Mouse (Mus musculus): ENCODE measurements at regions not wholly inside any gene's neighbourhood (a gene's known extent, or its start where the extent isn't known, plus 50 kb on each side); places are given as distances from the start of the nearest gene placed in this dataset.

DNA sequence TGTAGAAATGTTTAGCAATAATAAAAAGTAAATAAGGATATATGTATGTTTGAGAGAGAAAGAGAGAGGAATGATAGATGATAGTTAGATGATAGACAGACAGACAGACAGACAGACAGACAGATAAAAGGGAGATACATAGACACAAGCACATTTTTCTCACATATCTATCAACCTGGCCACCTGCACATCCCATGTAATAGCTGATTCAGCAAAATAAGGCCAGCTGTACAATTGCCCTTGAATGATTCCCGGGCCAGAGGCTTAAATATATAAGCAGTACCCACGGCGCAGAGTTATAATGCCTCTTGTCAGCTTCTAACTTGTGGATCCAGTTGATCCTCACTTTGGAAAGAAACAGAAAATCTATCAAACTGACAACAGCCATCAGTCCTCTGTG is 178.5 kb downstream of the Tmem114 start:
- Histone ChIP-seq H3K9ac (replicated peaks; ENCODE audit: low read depth, low read length) (no peak overlapping the region), H3K4me2 (ENCODE audit: low read length) (no peak overlapping the region), H3K9me3 (ENCODE audit: control insufficient read depth, low read length) (no peaks in the 10 kb centered on the region), H3K36me3 (ENCODE audit: control insufficient read depth, insufficient read depth) (no peaks in the 10 kb centered on the region), H3K4me3 (replicated peaks; ENCODE audit: low read length) (no peak overlapping the region), H3K27ac (ENCODE audit: low read length) (no peak overlapping the region), H3K4me1 (replicated peaks; ENCODE audit: control insufficient read depth, insufficient read depth, low read length) (no peaks in the 10 kb centered on the region), H3K27me3 (replicated peaks; ENCODE audit: control insufficient read depth, insufficient read depth, low read length) (no peaks in the 10 kb centered on the region)
- 95% methylated on average over 3 of the region's 3 CpGs for WGBS
- no peak for ATAC-seq

- H3K4me3 ChIP-seq (replicated peaks; ENCODE audit: low read length): no peak overlapping the region
- 91% methylated on average over 3 of the region's 3 CpGs for WGBS
- no peak for ATAC-seq
- no peak overlapping the region for H3K27ac ChIP-seq (ENCODE audit: low read length)
- H3K36me3 ChIP-seq (ENCODE audit: control insufficient read depth, insufficient read depth): no peaks in the 10 kb centered on the region
- H3K4me1 ChIP-seq (replicated peaks; ENCODE audit: control insufficient read depth, insufficient read depth, low read length): no peaks in the 10 kb centered on the region
- H3K9ac ChIP-seq (replicated peaks; ENCODE audit: low read depth, low read length): no peak overlapping the region
- H3K9me3 ChIP-seq (ENCODE audit: control insufficient read depth, low read length): no peaks in the 10 kb centered on the region
- H3K27me3 ChIP-seq (replicated peaks; ENCODE audit: control insufficient read depth, insufficient read depth, low read length): no peaks in the 10 kb centered on the region
- no peak overlapping the region for H3K4me2 ChIP-seq (ENCODE audit: low read length)
Measured at GRCm38 (mm10) chr16:8245612-8246011, 179.3 kb downstream of the Tmem114 start.

- no peaks in the 10 kb centered on the region for H3K9me3 ChIP-seq (ENCODE audit: control insufficient read depth, low read length)
- H3K4me2 ChIP-seq (ENCODE audit: low read length): no peak overlapping the region
- no peak overlapping the region for H3K4me3 ChIP-seq (replicated peaks; ENCODE audit: low read length)
- no peak overlapping the region for H3K9ac ChIP-seq (replicated peaks; ENCODE audit: low read depth, low read length)
- no peaks in the 10 kb centered on the region for H3K36me3 ChIP-seq (ENCODE audit: control insufficient read depth, insufficient read depth)
- H3K27ac ChIP-seq (ENCODE audit: low read length): no peak overlapping the region
- no peaks in the 10 kb centered on the region for H3K27me3 ChIP-seq (replicated peaks; ENCODE audit: control insufficient read depth, insufficient read depth, low read length)
- no peaks in the 10 kb centered on the region for H3K4me1 ChIP-seq (replicated peaks; ENCODE audit: control insufficient read depth, insufficient read depth, low read length)
- ATAC-seq: no peak
- WGBS: 65% methylated on average over 1 of the region's 1 CpGs
Measured at GRCm38 (mm10) chr16:8234351-8234750, 190.6 kb downstream of the Tmem114 start.

DNA sequence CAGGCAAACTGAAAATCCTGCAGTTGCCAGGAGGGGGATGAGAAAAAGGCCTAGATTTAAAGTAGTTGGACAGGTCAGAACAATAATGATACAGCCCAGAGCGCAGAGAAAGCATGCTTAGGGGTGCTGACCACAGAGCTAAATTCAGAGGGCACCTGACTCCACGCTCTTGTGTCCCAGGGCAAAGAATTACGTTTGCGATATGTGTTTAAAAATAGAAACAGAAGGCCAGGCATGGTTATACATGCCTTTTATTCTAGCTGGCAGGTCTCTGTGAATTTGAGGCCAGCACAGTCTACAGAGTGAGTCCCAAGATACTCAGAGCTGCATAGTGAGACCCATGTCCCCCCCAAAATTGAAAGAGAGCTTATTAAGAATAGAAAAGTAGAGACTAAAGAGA is 192.9 kb downstream of the Tmem114 start:
- Histone ChIP-seq H3K4me1 (replicated peaks; ENCODE audit: control insufficient read depth, insufficient read depth, low read length) (no peaks in the 10 kb centered on the region), H3K27ac (ENCODE audit: low read length) (no peak overlapping the region), H3K4me3 (replicated peaks; ENCODE audit: low read length) (no peak overlapping the region), H3K27me3 (replicated peaks; ENCODE audit: control insufficient read depth, insufficient read depth, low read length) (no peaks in the 10 kb centered on the region), H3K36me3 (ENCODE audit: control insufficient read depth, insufficient read depth) (no peaks in the 10 kb centered on the region), H3K4me2 (ENCODE audit: low read length) (no peak overlapping the region), H3K9ac (replicated peaks; ENCODE audit: low read depth, low read length) (no peak overlapping the region), H3K9me3 (ENCODE audit: control insufficient read depth, low read length) (no peaks in the 10 kb centered on the region)
- WGBS: 77% methylated on average over 4 of the region's 4 CpGs
- ATAC-seq: no peak

DNA sequence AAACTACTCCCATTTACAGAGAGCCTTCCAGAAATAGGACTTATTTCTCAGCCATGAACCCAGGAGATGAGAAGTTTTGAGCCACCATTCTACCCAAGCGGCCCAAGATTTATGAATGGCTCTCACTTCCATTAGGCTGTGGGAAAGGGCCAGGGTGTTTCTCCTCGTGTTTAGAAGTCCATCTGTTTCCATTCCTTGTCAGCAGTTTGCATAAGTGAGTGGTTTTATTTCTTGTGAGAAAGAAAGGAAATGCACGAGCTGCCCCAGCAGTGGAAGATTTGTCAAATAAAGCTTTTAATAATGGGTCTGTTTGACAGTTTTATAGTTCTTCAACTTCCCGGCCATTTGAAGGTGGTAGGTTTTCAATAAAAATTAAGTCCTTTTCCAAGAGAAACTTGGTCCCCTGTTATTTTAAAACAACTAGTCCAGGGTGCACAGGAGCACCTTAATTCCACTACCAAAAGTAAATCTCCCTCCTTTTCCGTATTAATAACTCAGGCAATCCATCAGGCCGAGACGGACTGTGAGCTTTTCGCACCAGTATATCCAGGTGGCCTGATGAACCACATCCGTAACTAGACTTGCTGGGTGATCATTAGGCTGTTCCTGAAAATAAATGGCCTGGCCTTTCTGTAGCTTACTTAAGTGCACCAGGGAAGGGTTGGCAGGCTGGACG is 201.2 kb downstream of the Tmem114 start:
- H3K4me1 ChIP-seq (replicated peaks; ENCODE audit: control insufficient read depth, insufficient read depth, low read length): no peaks in the 10 kb centered on the region
- H3K27me3 ChIP-seq (replicated peaks; ENCODE audit: control insufficient read depth, insufficient read depth, low read length): no peaks in the 10 kb centered on the region
- H3K9ac ChIP-seq (replicated peaks; ENCODE audit: low read depth, low read length): no peak overlapping the region
- no peaks in the 10 kb centered on the region for H3K36me3 ChIP-seq (ENCODE audit: control insufficient read depth, insufficient read depth)
- H3K4me2 ChIP-seq (ENCODE audit: low read length): no peak overlapping the region
- no peak for ATAC-seq
- WGBS: 82% methylated on average over 10 of the region's 10 CpGs
- no peaks in the 10 kb centered on the region for H3K9me3 ChIP-seq (ENCODE audit: control insufficient read depth, low read length)
- no peak overlapping the region for H3K27ac ChIP-seq (ENCODE audit: low read length)
- no peak overlapping the region for H3K4me3 ChIP-seq (replicated peaks; ENCODE audit: low read length)

DNA sequence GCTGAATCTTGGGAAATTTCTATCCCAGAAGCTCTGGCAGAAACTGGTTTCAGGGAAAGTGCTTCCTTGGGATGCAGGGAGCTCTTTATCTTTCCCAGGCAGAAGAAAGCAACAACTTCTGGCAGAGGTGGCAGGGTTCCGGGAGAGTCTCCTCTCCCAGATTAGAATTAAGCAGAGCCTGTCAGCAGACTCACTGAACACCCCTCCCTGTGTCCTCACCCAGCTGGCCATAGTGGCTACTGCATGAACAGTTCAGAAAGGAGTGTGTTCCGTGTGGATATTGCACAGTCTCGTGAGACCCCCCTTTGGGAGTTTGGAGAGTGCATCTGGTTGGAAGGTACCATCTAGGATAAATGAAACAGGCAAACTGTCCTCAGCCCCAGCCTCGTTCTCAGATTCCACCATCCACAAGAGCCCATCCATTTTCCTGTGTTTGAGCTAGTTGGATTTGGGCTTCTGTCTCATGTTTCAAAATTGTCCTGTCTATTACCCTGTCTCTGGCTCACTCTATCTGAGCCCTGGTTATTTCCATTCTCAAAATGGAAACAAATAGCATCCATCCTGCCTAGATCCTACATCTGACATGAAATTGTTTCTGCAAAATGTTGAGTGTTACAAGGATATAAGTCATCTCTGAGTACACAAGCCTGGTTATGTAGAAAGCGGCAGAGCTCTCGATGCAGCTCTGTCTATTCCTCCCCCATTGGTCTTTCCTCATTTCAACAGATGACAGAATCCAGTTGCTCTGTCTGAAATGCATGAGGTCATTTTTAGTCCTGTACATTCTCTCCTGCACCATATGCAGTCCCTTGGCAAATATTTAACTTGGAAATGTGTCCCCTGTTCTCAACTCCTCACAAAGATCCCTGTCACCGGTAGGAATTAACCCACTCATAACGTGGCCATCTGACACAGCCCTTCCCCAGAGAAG is 216.4 kb downstream of the Tmem114 start:
- 75% methylated on average over 8 of the region's 8 CpGs for whole genome bisulfite sequencing
- Histone ChIP-seq H3K27me3 (replicated peaks; ENCODE audit: control insufficient read depth, insufficient read depth, low read length) (no peaks in the 10 kb centered on the region), H3K9ac (replicated peaks; ENCODE audit: low read depth, low read length) (no peak overlapping the region)

GRCm38 (mm10) chr16:8205014-8205413 is 219.9 kb downstream of the Tmem114 start:
- no peak for ATAC-seq
- Histone ChIP-seq H3K27ac (ENCODE audit: low read length) (no peak overlapping the region), H3K9ac (replicated peaks; ENCODE audit: low read depth, low read length) (no peak overlapping the region), H3K36me3 (ENCODE audit: control insufficient read depth, insufficient read depth) (no peaks in the 10 kb centered on the region), H3K4me2 (ENCODE audit: low read length) (no peak overlapping the region), H3K4me3 (replicated peaks; ENCODE audit: low read length) (no peak overlapping the region), H3K27me3 (replicated peaks; ENCODE audit: control insufficient read depth, insufficient read depth, low read length) (no peaks in the 10 kb centered on the region), H3K9me3 (ENCODE audit: control insufficient read depth, low read length) (no peaks in the 10 kb centered on the region), H3K4me1 (replicated peaks; ENCODE audit: control insufficient read depth, insufficient read depth, low read length) (no peaks in the 10 kb centered on the region)
- 85% methylated on average over 5 of the region's 5 CpGs for WGBS

More for the DNA sequence above, 216.4 kb downstream of the Tmem114 start:
- Histone ChIP-seq H3K4me1 (replicated peaks; ENCODE audit: control insufficient read depth, insufficient read depth, low read length) (no peaks in the 10 kb centered on the region), H3K36me3 (ENCODE audit: control insufficient read depth, insufficient read depth) (no peaks in the 10 kb centered on the region), H3K9me3 (ENCODE audit: control insufficient read depth, low read length) (no peaks in the 10 kb centered on the region), H3K27ac (ENCODE audit: low read length) (no peak overlapping the region), H3K4me3 (replicated peaks; ENCODE audit: low read length) (no peak overlapping the region), H3K4me2 (ENCODE audit: low read length) (no peak overlapping the region)
- ATAC-seq: no peak

DNA sequence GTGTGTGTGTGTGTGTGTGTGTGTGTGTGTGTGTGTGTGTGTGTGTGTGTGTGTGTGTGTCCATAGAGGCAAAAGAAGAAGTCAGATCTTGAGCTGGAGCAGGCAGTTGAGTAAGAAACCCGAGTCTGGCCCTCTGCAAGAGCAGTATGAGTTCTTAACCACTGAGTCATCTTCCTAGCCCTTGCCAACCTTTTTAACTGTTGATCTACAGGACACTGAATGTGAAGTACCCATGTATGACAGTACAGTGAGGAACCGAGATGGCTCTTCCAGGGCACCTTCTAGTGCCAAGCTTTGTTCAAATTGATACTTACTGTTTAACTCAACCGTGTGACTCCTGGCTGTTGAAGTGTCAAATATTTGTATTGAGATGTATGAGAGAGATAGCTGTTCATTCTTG is 223.6 kb downstream of the Tmem114 start:
- H3K36me3 ChIP-seq (ENCODE audit: control insufficient read depth, insufficient read depth): no peaks in the 10 kb centered on the region
- H3K9ac ChIP-seq (replicated peaks; ENCODE audit: low read depth, low read length): no peak overlapping the region
- no peak overlapping the region for H3K4me2 ChIP-seq (ENCODE audit: low read length)
- H3K27ac ChIP-seq (ENCODE audit: low read length): no peak overlapping the region
- H3K4me1 ChIP-seq (replicated peaks; ENCODE audit: control insufficient read depth, insufficient read depth, low read length): no peaks in the 10 kb centered on the region
- no peak overlapping the region for H3K4me3 ChIP-seq (replicated peaks; ENCODE audit: low read length)
- no peaks in the 10 kb centered on the region for H3K27me3 ChIP-seq (replicated peaks; ENCODE audit: control insufficient read depth, insufficient read depth, low read length)
- H3K9me3 ChIP-seq (ENCODE audit: control insufficient read depth, low read length): no peaks in the 10 kb centered on the region
- no peak for ATAC-seq
- 89% methylated on average over 3 of the region's 3 CpGs for WGBS

GRCm38 (mm10) chr16:8198771-8199562 is 226.0 kb downstream of the Tmem114 start:
- no peak overlapping the region for H3K4me2 ChIP-seq (ENCODE audit: low read length)
- 80% methylated on average over 12 of the region's 12 CpGs for WGBS
- no peaks in the 10 kb centered on the region for H3K36me3 ChIP-seq (ENCODE audit: control insufficient read depth, insufficient read depth)
- no peaks in the 10 kb centered on the region for H3K9me3 ChIP-seq (ENCODE audit: control insufficient read depth, low read length)
- H3K27ac ChIP-seq (ENCODE audit: low read length): no peak overlapping the region
- ATAC-seq: no peak
- H3K9ac ChIP-seq (replicated peaks; ENCODE audit: low read depth, low read length): no peak overlapping the region
- no peak overlapping the region for H3K4me3 ChIP-seq (replicated peaks; ENCODE audit: low read length)
- no peaks in the 10 kb centered on the region for H3K4me1 ChIP-seq (replicated peaks; ENCODE audit: control insufficient read depth, insufficient read depth, low read length)
- H3K27me3 ChIP-seq (replicated peaks; ENCODE audit: control insufficient read depth, insufficient read depth, low read length): no peaks in the 10 kb centered on the region

Data from forebrain, embryonic 16.5 days (tissue).